11 mouse cellular contexts compared by ENCODE assay signal in the genomic region with DNA sequence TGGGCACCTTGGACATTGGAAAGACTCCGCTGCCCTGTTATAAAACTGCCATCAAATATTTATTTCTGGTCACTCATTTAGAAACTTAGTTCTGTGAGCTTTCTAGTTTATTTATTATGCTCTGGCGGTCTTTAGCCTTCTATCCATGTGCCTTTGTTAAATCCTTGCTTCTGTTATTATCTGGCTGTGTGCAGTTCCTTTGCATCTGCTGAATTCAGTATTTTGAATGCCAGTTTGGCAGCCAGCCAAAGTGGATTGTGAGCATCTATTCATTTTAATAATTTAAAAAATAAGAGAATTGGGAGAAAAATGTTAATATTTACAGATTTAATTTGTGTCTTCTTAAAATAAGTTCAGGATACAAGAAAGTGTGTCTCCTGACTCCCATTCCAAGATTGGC.
"Had no signal": no experiment of that assay in that cellular context is flagged by ENCODE, and none has a peak within 500 bp of the region (broad histone marks: within the 10 kb centered on the region; RNA-seq: fewer than 3 reads in every experiment).

No protein-coding gene starts in this region.

- DNase-seq: kidney, adult 8-10 months; liver; lung, adult 18-20 months; lung, postnatal 36 days; thymus, postnatal 4 days had no signal

- H3K9ac ChIP-seq: limb, embryonic 12.5 days; liver, embryonic 14.5 days; midbrain, embryonic 13.5 days; neural tube, embryonic 12.5 days had no signal

- H3K4me2 ChIP-seq: limb, embryonic 12.5 days; midbrain, embryonic 13.5 days; neural tube, embryonic 12.5 days had no signal

- H3K9me3 ChIP-seq: limb, embryonic 12.5 days; midbrain, embryonic 13.5 days; neural tube, embryonic 12.5 days had no signal

- H3K27me3 ChIP-seq: limb, embryonic 12.5 days; neural tube, embryonic 12.5 days had no signal

- H3K4me3 ChIP-seq: limb, embryonic 12.5 days; midbrain, embryonic 13.5 days; neural tube, embryonic 12.5 days had no signal

- H3K36me3 ChIP-seq: midbrain, embryonic 13.5 days; neural tube, embryonic 12.5 days had no signal

- H3K27ac ChIP-seq: limb, embryonic 12.5 days; liver, embryonic 14.5 days; midbrain, embryonic 13.5 days; neural tube, embryonic 12.5 days; stomach, postnatal 0 days had no signal

- ATAC-seq: intestine, embryonic 16.5 days; midbrain, embryonic 13.5 days had no signal
